Mouse (Mus musculus): ENCODE results near the gene Ifitm2. TPM values are rescaled to one million over a fixed set of nuclear protein-coding genes. Genes with fewer than 3 reads are reported as not detected.

Ifitm2 gene
- polyA plus RNA-seq, 1 experiment from 2014 or later, result 384 TPM

GRCm38 (mm10) chr7:140943356-140943755 is 12.4 kb downstream of the Ifitm2 start:
- no peak overlapping the region for H3K4me2 ChIP-seq
- ATAC-seq (ENCODE audit: insufficient read depth), result no peak
- H3K9ac ChIP-seq, result no peak overlapping the region
- WGBS (ENCODE audit: insufficient replicate concordance), result 71% methylated on average over 4 of the region's 4 CpGs
- no peak overlapping the region for H3K4me3 ChIP-seq (replicated peaks)
- H3K9me3 ChIP-seq (replicated peaks), result no peaks in the 10 kb centered on the region
- H3K36me3 ChIP-seq (replicated peaks), result peaks cover 18% of the 10 kb centered on the region; the same call in 1 of the 2 replicates
- 0 out of 2 replicates have a peak overlapping the region, but pooled peaks have one; percentile 14 for H3K27ac ChIP-seq (replicated peaks)
- peaks cover 56% of the 10 kb centered on the region for H3K4me1 ChIP-seq (replicated peaks)
- no peaks in the 10 kb centered on the region for H3K27me3 ChIP-seq

- Histone ChIP-seq H3K4me2 (no peak overlapping the region; the same call in 1 of the 2 replicates), H3K27ac (replicated peaks) (no peak overlapping the region)
- WGBS (ENCODE audit: insufficient replicate concordance), result 76% methylated on average over 10 of the region's 10 CpGs
Observed at GRCm38 (mm10) chr7:140942811-140943210, 13.0 kb downstream of the Ifitm2 start.

GRCm38 (mm10) chr7:140942341-140942740 is 13.4 kb downstream of the Ifitm2 start:
- peak overlapping the region; percentile 65 for H3K9ac ChIP-seq

More at GRCm38 (mm10) chr7:140942811-140943210, 13.0 kb downstream of the Ifitm2 start:
- no peak overlapping the region for H3K9ac ChIP-seq
- H3K4me1 ChIP-seq (replicated peaks), result peaks cover 52% of the 10 kb centered on the region
- no peak for ATAC-seq (ENCODE audit: insufficient read depth)
- H3K36me3 ChIP-seq (replicated peaks), result peaks cover 17% of the 10 kb centered on the region; the same call in 1 of the 2 replicates
- no peaks in the 10 kb centered on the region for H3K9me3 ChIP-seq (replicated peaks)
- no peak overlapping the region for H3K4me3 ChIP-seq (replicated peaks)
- H3K27me3 ChIP-seq, result no peaks in the 10 kb centered on the region

GRCm38 (mm10) chr7:140941222-140942051 is 14.3 kb downstream of the Ifitm2 start, which contains the start of gene Pgghg:
Pgghg (plus strand) TSS chr7:140941391.
- peaks cover 8% of the 10 kb centered on the region; the same call in 1 of the 2 replicates for H3K27me3 ChIP-seq
- no peaks in the 10 kb centered on the region for H3K9me3 ChIP-seq (replicated peaks)
- H3K9ac ChIP-seq, result peak within 1 kb of the TSS; percentile 65
- peak within 1 kb of the TSS; percentile 78 for H3K4me2 ChIP-seq
- H3K4me1 ChIP-seq (replicated peaks), result peaks cover 38% of the 10 kb centered on the region
- peak within 1 kb of the TSS; percentile 86 for H3K27ac ChIP-seq (replicated peaks)
- H3K36me3 ChIP-seq (replicated peaks), result peaks cover 10% of the 10 kb centered on the region; the same call in 1 of the 2 replicates
- H3K4me3 ChIP-seq (replicated peaks), result peak within 1 kb of the TSS; percentile 65
- WGBS (ENCODE audit: insufficient replicate concordance), result under 1% methylated on average over 33 of the region's 33 CpGs
- peak; percentile 86 for ATAC-seq (ENCODE audit: insufficient read depth)

More at GRCm38 (mm10) chr7:140942341-140942740, 13.4 kb downstream of the Ifitm2 start:
- Histone ChIP-seq H3K27me3 (no peaks in the 10 kb centered on the region), H3K4me1 (replicated peaks) (peaks cover 47% of the 10 kb centered on the region), H3K4me3 (replicated peaks) (peak overlapping the region; percentile 65), H3K4me2 (peak overlapping the region; percentile 78), H3K27ac (replicated peaks) (peak overlapping the region; percentile 86), H3K36me3 (replicated peaks) (peaks cover 13% of the 10 kb centered on the region; the same call in 1 of the 2 replicates), H3K9me3 (replicated peaks) (no peaks in the 10 kb centered on the region)
- ATAC-seq (ENCODE audit: insufficient read depth), result 0 out of 2 replicates have a peak, but pooled peaks have one; percentile 8
- 53% methylated on average over 9 of the region's 9 CpGs for WGBS (ENCODE audit: insufficient replicate concordance)

- Histone ChIP-seq H3K4me3 (replicated peaks) (no peak overlapping the region), H3K36me3 (replicated peaks) (no peaks in the 10 kb centered on the region), H3K9me3 (replicated peaks) (no peaks in the 10 kb centered on the region), H3K4me2 (no peak overlapping the region), H3K9ac (no peak overlapping the region), H3K27ac (replicated peaks) (no peak overlapping the region), H3K27me3 (peaks cover 22% of the 10 kb centered on the region), H3K4me1 (replicated peaks) (peaks cover 32% of the 10 kb centered on the region)
- WGBS (ENCODE audit: insufficient replicate concordance), result 54% methylated on average over 8 of the region's 8 CpGs
- ATAC-seq (ENCODE audit: insufficient read depth), result no peak
Observed at GRCm38 (mm10) chr7:140939669-140940171, 16.1 kb downstream of the Ifitm2 start.

- Histone ChIP-seq H3K36me3 (replicated peaks) (no peaks in the 10 kb centered on the region), H3K4me3 (replicated peaks) (no peak overlapping the region), H3K9me3 (replicated peaks) (no peaks in the 10 kb centered on the region), H3K9ac (no peak overlapping the region), H3K4me1 (replicated peaks) (peaks cover 32% of the 10 kb centered on the region), H3K4me2 (no peak overlapping the region), H3K27me3 (peaks cover 29% of the 10 kb centered on the region), H3K27ac (replicated peaks) (no peak overlapping the region)
- ATAC-seq (ENCODE audit: insufficient read depth), result no peak
- WGBS (ENCODE audit: insufficient replicate concordance), result 43% methylated on average over 2 of the region's 2 CpGs
Observed at GRCm38 (mm10) chr7:140938896-140939295, 16.9 kb downstream of the Ifitm2 start.

- H3K4me1 ChIP-seq (replicated peaks), result peaks cover 28% of the 10 kb centered on the region
- H3K36me3 ChIP-seq (replicated peaks), result no peaks in the 10 kb centered on the region
- ATAC-seq (ENCODE audit: insufficient read depth), result no peak
- H3K4me2 ChIP-seq, result no peak overlapping the region
- no peak overlapping the region for H3K27ac ChIP-seq (replicated peaks)
- H3K27me3 ChIP-seq, result peaks cover 29% of the 10 kb centered on the region
- H3K9me3 ChIP-seq (replicated peaks), result no peaks in the 10 kb centered on the region
- no peak overlapping the region for H3K4me3 ChIP-seq (replicated peaks)
- no peak overlapping the region for H3K9ac ChIP-seq
- 27% methylated on average over 3 of the region's 3 CpGs for WGBS (ENCODE audit: insufficient replicate concordance)
Observed at GRCm38 (mm10) chr7:140938436-140938835, 17.4 kb downstream of the Ifitm2 start.

- 75% methylated on average over 6 of the region's 6 CpGs for WGBS (ENCODE audit: insufficient replicate concordance)
- H3K4me1 ChIP-seq (replicated peaks), result peaks cover 10% of the 10 kb centered on the region
- no peak for ATAC-seq (ENCODE audit: insufficient read depth)
- peaks cover 35% of the 10 kb centered on the region for H3K27me3 ChIP-seq
- H3K4me3 ChIP-seq (replicated peaks), result no peak overlapping the region
- no peak overlapping the region for H3K27ac ChIP-seq (replicated peaks)
- H3K9me3 ChIP-seq (replicated peaks), result no peaks in the 10 kb centered on the region
- no peak overlapping the region for H3K4me2 ChIP-seq
- no peak overlapping the region for H3K9ac ChIP-seq
- peaks cover 10% of the 10 kb centered on the region for H3K36me3 ChIP-seq (replicated peaks)
Observed at GRCm38 (mm10) chr7:140927181-140927580, 28.6 kb downstream of the Ifitm2 start.

GRCm38 (mm10) chr7:140923070-140923775 is 32.6 kb downstream of the Ifitm2 start:
- Histone ChIP-seq H3K9me3 (replicated peaks) (no peaks in the 10 kb centered on the region), H3K27ac (replicated peaks) (no peak overlapping the region), H3K4me1 (replicated peaks) (peaks cover 27% of the 10 kb centered on the region), H3K4me2 (peak overlapping the region; percentile 56), H3K4me3 (replicated peaks) (0 out of 2 replicates have a peak overlapping the region, but pooled peaks have one; percentile 26), H3K36me3 (replicated peaks) (peaks cover 2% of the 10 kb centered on the region), H3K9ac (no peak overlapping the region), H3K27me3 (peaks cover 67% of the 10 kb centered on the region)
- ATAC-seq (ENCODE audit: insufficient read depth), result no peak
- WGBS (ENCODE audit: insufficient replicate concordance), result 22% methylated on average over 30 of the region's 30 CpGs

- Histone ChIP-seq H3K4me3 (replicated peaks) (peak overlapping the region; percentile 26), H3K36me3 (replicated peaks) (no peaks in the 10 kb centered on the region), H3K27me3 (peaks cover 67% of the 10 kb centered on the region), H3K9me3 (replicated peaks) (no peaks in the 10 kb centered on the region), H3K4me2 (peak overlapping the region; percentile 56), H3K9ac (no peak overlapping the region), H3K27ac (replicated peaks) (no peak overlapping the region), H3K4me1 (replicated peaks) (peaks cover 27% of the 10 kb centered on the region)
- peak; percentile 57 for ATAC-seq (ENCODE audit: insufficient read depth)
- WGBS (ENCODE audit: insufficient replicate concordance), result 2% methylated on average over 49 of the region's 49 CpGs
Observed at GRCm38 (mm10) chr7:140922398-140923069, 33.3 kb downstream of the Ifitm2 start.
